Mouse (Mus musculus) testis, postnatal 14 days (tissue): Measurements from ENCODE around the gene Kif6.

ENCODE experiments used
- DNase-seq: peaks from one replicate; pipeline ENCODE4 v3.0.0; 2021; ENCODE audit warnings: low spot score

The Kif6 gene

DNA sequence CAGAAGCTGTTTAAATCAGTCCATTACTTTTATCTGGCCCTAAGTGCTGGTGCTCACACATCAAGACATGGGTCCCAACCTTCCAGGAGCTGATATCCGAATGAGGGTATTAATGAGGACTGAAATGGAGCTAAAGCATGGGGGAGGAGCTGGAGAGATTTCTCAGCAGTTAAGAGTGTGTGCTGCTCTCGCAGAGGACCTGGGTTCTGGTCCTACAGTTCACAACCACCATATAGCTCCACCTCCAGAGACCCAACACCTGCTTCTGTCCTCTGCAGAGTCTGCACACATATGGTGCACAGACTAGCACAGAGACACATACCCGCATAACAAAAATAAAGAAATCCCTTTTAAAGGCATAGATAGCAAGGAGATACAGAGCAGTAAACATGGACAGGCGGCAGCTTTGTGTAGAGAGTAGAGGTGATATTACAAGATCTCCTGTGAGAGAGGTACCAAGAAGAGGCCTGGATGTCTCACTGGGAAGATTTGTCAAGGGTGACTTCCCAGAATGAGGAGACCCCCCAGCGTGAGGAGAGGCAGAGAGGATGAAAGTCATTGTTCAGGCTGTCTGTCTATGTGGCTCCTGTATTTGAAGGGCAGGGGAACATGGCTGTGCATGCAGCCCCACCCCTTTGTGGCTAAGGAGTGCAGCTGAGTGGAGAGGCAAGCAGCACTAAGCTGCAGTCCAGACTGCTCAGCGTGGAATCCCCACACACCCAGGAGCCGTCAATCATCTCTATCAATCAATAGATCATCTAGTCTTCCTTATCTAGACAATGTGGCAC is 173.4 kb downstream of the Kif6 start:
- no peak for DNase-seq

DNA sequence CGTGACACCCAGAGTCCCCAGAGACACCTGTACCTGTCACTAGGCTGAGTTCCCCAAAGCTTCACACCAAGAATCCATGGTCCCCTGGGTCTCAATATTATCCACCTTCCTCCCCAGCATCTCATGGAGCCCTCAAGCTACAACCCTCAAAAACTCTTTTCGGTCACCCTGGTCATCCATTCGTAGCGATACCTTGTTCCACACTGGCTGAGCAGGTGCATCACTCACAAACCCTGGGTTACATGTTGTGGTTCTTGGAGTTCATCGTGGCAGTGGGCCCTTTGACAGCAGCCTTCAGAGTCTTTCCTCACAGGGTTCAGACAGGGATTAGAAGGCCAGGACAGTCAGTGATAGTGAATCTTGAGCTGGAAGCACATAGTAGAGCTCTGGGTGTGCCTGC is 176.6 kb downstream of the Kif6 start:
- no peak for DNase-seq

DNA sequence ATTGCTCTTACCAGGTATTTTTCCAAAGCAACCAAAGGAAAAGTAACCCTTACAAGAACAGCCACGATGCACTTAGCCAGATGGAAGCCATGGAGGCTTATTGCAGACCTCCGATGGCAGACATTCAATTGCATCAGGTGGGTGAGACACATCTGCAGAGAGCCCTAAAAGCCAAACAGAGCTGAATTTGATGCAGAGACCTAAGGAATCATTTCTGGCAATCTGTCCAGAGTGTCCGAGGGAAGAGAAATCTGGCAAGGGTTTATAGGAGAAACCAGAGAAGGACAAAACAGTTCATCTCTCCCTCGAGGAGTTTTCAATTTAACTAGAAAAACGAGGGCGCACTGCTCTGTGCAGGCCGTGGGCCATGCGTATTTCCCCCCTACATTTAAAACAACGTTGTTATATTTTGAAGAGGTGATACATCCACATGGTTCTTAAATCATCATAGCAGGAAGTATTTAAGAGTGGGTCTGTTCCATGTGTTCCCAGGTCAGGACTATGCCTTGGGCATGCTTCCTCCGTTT is 177.3 kb downstream of the Kif6 start:
- no peak for DNase-seq

DNA sequence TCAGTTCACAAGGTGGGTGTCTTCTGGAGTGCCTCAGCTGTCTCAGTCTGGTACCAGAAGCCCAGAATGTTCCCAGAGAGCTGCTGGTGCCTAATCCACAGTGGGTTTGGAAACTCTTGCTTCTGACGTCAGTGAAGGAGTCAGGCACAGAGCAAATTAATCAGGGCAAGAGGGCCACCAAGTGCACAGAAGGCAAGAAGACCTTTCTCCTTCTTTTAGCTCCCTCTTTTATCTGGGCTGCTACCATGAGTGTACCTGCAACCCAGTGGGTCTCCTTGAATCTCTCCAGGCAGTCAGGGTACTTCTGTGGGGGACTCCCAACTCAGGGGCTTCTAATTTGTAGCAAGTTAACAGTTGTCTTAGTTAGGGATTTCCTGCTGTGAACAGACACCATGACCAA is 178.0 kb downstream of the Kif6 start:
- DNase-seq, result no peak

DNA sequence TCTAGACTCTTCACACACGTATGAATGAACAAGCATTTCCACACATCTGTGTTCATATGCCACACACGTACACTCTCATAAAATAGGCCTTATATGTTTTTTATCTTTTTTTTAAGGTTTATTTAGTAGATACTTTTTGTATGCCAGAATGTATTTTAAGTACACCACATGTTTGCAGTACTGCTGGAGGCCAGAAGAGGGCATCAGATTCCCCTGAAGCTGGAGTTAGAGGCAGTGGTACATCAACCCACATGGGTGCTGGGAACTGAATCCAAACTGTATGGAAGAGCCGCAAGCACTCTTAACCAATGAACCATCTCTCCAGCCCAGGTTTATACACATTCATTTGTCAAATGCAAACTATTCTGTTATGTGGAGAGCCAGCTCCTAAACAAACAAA is 179.0 kb downstream of the Kif6 start:
- no peak for DNase-seq

DNA sequence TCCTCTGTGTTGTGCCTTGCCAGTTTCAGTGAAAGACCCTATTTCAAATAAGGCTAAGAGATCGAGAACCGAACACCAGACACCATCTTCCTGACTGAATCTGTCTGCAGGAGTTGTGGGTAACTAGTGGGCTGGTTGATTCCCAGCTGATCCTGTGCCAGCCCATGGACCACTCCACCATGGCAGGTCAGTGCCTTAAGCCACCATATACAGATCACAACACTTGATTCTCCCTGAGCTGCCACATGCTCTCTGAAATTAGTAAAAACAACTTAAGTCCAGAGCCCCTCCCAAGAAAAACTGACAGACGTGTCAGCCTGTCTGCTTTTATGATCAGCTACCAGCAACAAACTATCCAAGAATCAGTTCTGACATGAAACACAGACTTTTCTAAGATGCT is 180.3 kb downstream of the Kif6 start:
- no peak for DNase-seq

DNA sequence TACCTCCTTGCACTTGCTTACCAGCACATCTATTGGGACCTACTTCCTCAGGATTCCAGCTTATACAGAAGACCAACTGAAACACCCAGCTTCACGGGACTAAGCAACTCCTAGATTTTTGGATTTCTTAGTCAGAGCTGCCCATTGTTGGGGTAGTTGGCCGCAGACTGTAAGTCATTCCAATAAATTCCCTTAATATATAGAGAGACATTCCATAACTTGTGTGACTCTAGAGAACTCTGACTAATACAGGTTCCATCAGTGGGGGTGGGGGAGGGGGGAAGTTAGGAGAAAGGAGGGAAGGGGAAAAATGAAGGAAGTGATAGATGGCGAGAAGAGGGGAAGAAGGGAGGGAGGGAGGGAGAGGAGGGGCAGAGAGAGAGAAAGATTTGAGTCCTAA is 181.2 kb downstream of the Kif6 start:
- DNase-seq, result no peak

DNA sequence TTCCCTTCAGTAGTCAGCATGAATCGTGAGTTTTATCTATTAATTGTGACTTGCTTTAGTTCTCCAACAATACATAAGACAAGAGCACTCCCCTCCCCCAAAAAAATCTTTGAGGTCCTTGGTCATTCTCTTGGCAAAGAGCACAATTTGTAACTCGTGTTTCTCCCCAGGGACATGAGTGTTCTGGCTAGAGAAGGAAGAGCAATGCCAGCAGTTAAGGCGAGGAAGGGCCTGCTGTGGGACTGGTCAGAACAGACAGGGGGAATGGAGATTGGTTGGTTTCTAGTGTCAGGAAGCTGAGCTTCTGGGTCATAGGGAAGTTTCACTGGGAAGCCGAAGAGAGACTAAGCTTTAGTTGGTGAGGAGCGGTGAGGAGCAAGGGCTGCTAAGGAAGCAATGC is 184.2 kb downstream of the Kif6 start:
- no peak for DNase-seq

DNA sequence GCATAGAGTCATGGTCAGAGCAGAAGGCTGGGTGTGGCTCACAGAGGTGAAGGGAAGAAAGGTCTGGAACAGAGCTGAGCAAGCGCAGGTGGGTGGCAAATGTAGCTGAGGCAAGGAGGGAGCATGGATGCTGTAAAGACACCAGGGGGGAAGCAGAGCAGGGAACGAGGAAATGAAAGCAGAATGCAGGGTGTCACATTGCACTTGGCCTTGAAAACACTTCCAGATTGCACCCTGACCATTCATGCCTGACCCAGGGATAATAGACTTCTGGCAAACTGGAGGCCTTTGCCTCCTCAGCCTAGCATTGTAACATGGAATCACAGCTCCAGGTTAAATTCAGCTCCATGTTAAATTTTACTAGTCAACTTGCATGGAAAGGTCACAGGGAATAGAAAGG is 185.2 kb downstream of the Kif6 start:
- DNase-seq, result no peak

DNA sequence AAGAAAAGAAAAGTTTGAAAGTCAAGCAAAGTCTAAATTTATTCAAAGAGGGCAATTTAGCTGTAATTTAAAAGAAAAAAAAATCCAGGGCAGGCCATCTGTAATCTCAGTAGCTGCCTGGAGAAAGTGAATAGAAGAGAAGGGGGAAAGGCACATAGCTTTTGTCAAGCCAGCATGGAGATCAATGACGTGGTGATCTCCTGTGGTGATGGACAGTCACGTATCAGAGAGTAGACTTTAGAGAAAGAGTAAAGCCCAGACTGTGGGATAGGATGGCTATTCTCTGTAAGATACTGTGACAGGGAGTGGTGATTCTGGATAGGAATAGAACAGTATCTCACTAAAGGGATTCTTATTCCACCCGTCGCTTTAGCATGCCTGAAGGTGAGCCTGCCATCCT is 192.5 kb downstream of the Kif6 start:
- DNase-seq, result no peak

DNA sequence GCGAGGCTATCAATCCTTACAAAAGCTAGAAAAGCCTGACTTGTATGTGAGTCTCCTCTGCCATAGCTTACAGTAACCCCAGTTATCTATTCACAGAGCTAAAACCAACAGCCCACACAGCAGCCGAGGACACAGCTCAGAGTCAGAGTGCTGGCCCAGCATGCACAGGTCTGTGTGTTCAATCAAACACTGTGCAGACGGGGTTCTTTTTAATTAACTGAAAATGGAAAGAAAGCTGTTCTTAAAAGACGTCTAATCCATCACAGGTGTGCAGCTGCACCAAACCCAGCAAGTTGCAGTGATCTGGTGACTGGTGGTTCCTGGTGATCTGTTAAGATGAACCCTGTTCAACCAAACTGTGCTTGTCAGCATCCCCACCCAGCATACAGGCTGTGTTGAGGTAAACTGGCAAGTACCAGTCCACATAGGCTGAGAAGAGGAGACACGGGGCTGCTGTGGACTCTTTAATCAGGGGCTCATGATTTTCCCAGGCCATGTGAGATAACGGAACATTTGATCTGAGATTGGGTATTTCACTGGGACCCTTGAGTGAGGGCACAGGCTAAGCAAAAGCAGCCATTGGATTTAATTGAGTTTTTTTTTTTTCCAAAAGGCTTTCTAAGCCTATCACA is 193.9 kb downstream of the Kif6 start:
- DNase-seq, result no peak

DNA sequence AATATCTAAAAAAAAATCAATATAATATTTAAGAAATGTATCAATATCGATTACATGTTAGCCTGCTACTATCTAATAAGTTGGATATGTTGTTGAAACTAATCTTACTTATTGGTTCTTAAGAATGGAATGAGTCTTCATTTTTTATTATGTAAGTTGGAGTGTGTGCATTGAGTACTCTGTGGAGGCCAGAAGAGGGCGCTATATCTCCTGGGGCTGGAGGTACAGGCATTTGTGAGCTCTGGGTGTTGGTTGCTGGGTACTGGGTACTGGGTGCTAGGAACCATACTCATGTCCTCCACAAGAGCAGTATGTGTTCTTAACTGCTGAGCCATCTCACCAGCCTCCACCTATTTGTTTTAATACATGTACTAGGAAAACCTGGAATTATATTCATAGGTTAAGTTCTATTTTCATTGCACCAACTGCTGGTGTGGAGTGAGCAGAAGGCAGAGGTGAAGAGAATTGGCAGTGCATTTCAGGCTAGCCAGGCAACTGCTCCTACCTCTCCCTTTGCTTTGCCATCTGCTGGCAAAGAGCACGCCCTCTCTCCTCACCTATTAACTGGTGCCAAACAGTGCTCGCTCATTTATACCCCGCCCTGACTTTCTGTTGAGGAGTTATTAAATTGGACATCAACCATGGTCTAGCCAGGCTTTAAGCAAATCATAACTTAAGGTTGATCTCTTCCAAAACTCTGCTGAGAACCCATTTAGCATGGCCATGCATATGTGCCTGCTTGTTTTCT is 199.1 kb downstream of the Kif6 start:
- DNase-seq, result no peak

DNA sequence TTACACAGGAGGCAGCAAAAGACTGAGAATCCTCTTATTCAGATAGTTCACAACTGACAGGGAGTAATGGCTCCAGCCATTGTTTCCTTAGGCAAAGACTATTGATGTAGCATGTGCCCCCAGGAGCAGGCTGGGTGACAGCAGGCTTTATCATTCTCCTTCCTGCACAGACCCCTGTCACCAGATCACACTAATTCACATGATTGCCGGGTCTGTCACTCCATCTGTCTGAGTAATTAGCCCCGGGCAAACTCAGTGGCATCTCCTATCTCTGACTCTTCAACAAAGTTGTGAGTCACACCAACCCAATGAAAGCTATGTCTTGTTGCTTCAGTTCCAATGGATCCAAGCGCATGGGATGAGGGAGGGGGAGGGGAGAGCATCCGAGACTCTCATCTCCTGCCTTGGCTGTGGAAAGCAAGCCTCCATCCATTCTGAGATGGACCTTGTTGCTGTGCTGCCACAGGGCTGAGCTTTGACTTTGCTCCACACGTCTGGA is 201.2 kb downstream of the Kif6 start:
- no peak for DNase-seq

DNA sequence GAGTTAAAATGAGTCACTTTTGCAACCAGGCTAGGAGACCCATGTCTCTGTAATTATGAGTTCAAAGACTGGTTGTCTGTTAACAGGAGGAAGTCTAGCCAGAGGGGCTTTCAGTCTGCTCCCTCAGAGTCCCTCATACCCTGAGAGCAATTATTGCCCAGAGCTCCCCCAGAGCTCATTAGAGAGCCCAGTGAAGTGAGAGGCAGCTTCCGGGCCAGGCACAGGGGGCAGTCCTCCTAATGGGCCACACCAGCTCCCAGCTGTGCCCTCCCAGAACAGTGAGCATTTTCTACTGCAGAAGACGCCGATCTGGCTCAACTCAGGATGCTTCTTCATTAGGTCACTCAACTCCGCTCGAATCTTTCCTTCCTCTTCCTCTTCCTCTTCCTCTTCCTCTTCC is 201.8 kb downstream of the Kif6 start:
- DNase-seq, result no peak

DNA sequence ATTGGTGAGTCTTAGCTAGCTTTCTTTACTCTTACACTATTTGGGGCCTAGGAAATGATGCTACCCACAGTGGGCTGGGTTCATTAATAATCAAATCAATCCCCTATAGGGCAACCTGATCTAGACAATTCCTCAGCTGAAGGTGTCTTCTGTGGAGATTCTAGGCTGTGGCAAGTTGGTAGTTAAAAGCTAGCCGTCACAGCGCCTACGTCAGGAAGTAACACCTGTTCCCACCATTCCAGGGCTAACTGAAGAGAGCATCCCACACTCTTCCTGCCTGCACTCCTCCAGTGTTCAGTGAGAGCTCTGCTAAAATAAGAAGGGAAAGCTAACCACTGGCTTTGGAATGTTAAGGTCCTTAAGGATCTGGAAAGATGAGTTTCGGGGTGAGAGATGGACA is 205.3 kb downstream of the Kif6 start:
- no peak for DNase-seq

DNA sequence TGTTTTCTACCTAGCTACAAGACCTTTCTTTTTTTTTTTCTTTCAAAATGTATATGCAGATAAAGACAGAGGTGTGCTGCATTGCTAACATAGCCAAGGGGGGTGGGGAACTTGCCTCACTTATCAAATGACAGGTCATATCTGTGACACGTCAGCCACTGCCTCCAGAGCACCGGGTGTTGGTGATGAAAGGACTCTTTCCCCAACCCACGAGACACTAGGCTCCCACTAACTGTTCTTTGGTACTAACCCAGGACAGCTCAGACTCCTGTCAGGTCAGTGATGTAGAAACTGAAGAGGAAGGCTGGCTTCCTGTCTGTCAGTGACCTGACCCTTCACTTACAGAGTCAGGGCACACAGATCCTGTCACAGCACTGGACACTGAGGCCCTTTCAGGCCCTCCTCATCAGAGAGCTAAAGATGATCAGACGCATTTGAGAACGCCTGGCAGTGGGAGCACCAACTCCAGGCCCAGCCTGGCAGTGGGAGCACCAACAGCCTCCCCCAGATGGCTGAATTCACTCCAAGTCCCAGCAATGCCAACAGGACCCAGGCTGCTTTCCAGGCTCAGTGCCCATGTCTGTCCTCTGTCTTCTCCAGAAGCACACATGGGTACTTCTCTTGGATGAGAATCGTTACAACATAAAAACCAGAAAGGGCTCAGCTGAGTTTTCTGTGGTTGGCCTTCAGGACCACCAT is 209.4 kb downstream of the Kif6 start:
- no peak for DNase-seq

DNA sequence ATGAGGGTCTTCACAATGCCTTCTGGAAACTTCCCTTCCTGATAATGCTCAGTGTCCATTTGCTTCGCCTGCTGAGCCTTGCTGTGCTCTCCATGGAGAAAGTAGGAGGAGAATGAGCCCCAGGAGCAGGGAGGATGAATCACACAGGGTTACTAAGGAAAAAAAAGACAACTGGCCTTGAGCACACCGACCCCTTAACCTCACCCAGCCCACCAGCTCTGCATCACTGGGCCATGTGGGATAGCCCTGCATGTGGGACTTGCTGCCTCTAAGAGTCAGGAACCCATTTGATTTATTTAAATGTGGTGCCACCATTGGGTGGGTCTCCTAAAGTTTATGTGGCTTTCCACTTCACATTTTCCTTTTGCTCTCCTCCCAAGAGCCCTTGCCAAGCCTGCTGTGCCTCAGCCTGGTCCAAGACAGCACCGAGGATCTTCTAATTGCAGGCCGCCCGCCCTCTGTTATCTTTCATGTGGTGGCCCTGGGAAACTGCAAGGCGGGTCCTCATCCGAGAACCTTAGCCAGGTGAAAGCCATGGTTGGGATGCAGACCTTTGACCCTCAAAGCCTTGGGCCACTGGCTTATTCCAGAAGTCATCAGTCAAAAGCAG is 210.0 kb downstream of the Kif6 start:
- DNase-seq, result no peak

DNA sequence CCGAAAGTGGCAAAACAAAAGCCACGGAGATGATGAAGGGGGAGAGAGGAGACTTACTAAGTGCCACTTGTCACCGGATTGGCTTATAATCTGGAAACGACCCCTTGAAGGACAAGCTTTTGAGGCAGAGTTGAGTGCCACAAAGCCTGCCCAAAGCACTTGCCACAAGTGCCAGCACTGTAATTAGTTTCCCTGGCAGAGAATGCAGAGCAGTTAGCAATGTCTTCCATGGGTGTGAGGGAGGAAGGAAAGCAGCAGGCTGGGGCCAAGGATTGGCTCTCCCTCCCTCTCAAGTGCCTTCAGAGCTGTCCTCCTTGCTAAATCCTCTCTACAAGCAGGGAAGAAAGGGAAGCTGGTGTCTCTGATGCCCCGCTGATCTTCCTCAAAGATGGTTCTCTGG is 210.9 kb downstream of the Kif6 start:
- no peak for DNase-seq

DNA sequence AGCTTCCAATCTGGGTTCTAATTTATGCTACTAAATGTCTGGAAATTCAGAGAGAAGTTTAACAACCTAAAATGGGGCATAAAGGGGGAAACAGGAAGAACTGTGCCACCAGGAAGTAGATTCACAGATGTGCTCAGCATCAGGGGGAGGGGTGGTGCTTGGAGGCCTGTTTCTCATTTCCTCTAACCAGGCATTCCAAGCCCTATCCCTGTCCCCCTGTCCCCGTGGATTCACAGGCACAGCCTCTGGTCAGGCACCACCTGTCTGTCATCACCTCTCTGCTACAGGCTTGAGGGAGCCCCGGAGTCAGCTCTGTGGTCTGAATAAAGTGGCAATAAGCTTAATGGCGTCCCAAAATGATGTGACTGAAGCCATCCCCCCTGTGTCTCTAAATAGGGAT is 216.8 kb downstream of the Kif6 start:
- DNase-seq, result no peak

DNA sequence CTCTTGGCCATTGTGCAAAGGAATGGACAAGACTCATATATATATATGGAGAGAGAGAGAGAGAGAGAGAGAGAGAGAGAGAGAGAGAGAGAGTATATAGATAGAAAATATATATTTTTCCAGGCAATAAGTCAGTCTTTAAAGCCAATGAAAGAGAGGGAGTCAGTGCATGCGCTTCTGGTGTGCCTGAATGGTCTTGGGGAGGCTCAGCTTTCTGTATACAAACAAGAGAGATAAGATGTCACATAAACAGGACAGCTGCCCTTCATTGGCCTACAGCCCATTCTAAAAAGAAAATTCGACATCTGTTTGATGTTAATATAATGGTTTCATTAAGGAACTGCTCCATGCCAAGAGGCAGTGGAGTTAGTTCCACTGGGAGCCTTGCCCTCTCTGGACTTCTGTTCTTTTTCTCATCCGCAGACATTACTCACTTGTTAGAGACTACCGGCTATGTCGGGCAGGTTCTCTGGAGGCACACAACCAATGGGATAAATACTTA is 219.2 kb downstream of the Kif6 start:
- no peak for DNase-seq

DNA sequence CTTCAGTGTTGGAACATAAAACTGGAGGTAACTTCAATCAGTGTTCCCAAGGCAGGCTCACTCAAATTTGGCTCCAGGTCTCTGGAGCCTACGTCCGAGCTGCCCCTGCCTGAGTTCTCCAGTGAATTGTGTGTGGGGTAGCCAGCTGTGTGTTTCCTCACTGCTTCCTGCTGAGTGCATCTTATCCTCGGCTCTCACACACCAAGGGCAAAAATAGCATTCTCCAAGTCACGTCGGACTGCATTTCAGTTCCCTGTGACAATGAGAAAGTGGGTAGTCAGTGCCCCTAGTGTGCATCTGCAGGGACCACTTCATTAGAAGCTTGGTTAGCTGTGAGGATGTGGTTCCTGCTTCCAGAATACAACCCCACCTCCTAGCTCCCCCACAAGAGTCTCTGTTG is 222.5 kb downstream of the Kif6 start:
- no peak for DNase-seq

DNA sequence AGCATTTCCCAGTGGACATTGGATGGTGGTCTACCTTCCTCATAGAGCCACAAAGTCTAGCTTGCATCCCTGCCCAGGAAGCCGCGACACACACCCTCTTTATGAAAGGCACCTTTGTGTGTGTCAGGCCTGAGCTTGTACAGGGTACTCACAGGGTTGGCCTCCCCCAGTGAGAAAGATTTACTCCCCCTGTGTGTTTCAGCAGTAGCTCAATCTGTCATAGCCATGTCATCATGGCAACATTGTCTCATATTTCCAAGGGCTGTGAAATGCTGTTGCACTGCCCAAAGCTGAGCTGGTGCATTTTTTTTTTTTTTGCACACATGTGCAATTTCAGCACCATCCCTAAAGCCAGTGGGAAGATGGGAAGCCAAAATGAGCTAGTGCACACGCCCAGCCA is 224.3 kb downstream of the Kif6 start:
- peak; percentile 23 for DNase-seq
